Mouse (Mus musculus): ENCODE measurements at regions not wholly inside any gene's neighbourhood (a gene's known extent, or its start where the extent isn't known, plus 50 kb on each side); places are given as distances from the start of the nearest gene placed in this dataset.

DNA sequence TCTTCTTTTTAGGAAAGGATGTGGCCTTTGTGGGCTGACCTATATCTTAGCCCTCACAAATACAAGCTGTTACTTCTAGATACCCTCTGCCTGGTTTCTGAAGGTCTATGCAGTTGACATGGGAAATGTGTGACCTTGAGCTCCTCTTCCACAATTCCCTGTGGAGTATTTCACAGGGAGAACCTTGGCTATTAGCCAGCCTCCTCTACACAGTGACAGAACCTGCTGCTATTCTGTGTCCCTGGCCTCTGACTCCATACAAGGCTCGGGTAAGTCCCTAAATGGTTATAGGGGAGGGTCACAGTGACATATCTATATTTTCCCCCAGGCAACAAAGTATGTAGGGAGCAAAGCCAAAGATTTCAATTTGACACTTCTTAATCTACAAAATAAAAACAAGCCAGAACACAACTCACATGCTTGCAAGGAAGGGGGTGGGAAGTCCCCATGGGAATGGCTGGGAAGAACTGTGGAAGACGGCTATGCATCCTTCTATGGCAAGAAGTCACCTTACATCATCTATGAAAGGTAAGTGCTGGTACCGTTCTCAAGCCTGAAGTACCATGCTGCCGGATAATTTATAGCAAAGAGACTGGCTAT lies 221.2 kb upstream of the Id2 start:
- DNase-seq (ENCODE audit: extremely low read depth) = no peak
- H3K27ac ChIP-seq (ENCODE audit: insufficient read depth, low read depth) = no peak overlapping the region
- in situ Hi-C loops (cut with MboI; ENCODE audit: low pct_ligation_motif_present, low pct_unique_long_range_greater_than_20kb, low sequenced_read_pairs) (no loop called here), dilution Hi-C loops (cut with MboI; ENCODE audit: extremely low pct_ligation_motif_present, extremely low pct_unique_long_range_greater_than_20kb, low sequenced_read_pairs) (no loop called here)
- H3K4me2 ChIP-seq (ENCODE audit: insufficient read depth, low read depth, poor library complexity, severe bottlenecking) = no peak overlapping the region
- no peaks in the 10 kb centered on the region for H3K79me2 ChIP-seq (replicated peaks; ENCODE audit: control insufficient read depth, extremely low read depth, insufficient read depth, poor library complexity, severe bottlenecking)
- no peak overlapping the region for H3K4me3 ChIP-seq (replicated peaks in 1 of 3; ENCODE audit: low read depth in 2 of 3, low read length in 2 of 3, poor library complexity in 1 of 3)
- H3K9ac ChIP-seq (ENCODE audit: insufficient read depth, low read depth) = no peak overlapping the region
- TF ChIP-seq RAD21 (IDR thresholded peaks at IDR 0.05; ENCODE audit: low read depth, low read length) (no peak), MAX (IDR thresholded peaks at IDR 0.05; ENCODE audit: low read length) (no peak), MYC (IDR thresholded peaks at IDR 0.05; ENCODE audit: low read depth, low read length) (no peak), NELFE (IDR thresholded peaks at IDR 0.05; ENCODE audit: low read depth, low read length) (no peak), ZMIZ1 (IDR thresholded peaks at IDR 0.05; ENCODE audit: low read depth, low read length) (no peak), MEF2A (IDR thresholded peaks at IDR 0.05; ENCODE audit: borderline replicate concordance, low read depth, low read length) (no peak), HCFC1 (IDR thresholded peaks at IDR 0.05; ENCODE audit: low read depth, low read length) (no peak), ZNF384 (IDR thresholded peaks at IDR 0.05; ENCODE audit: low read depth, low read length) (no peak), MXI1 (IDR thresholded peaks at IDR 0.05; ENCODE audit: low read depth, low read length) (no peak), JUN (IDR thresholded peaks at IDR 0.05; ENCODE audit: insufficient read depth, low read depth, low read length) (no peak), CHD2 (IDR thresholded peaks at IDR 0.05; ENCODE audit: low read length) (no peak), ETS1 (conservative IDR thresholded peaks at IDR 0.05; ENCODE audit: low read depth, low read length) (no peak), SMC3 (IDR thresholded peaks at IDR 0.05; ENCODE audit: low read depth, low read length) (no peak)
- H3K27me3 ChIP-seq (replicated peaks) = peaks cover 4% of the 10 kb centered on the region
- H3K9me3 ChIP-seq (replicated peaks; ENCODE audit: low read length) = no peaks in the 10 kb centered on the region
- no peaks in the 10 kb centered on the region for H3K36me3 ChIP-seq (replicated peaks in 1 of 2; ENCODE audit: control insufficient read depth in 1 of 2, insufficient read depth in 1 of 2, low read length in 1 of 2)
- H3K4me1 ChIP-seq (ENCODE audit: control insufficient read depth in 1 of 2, insufficient read depth in 2 of 2) = peaks cover 23 to 60% of the 10 kb centered on the region in 2 experiments

- Histone ChIP-seq H3K27ac (ENCODE audit: insufficient read depth, low read depth) (no peak overlapping the region), H3K36me3 (replicated peaks in 1 of 2; ENCODE audit: control insufficient read depth in 1 of 2, insufficient read depth in 1 of 2, low read length in 1 of 2) (no peaks in the 10 kb centered on the region), H3K27me3 (replicated peaks) (peaks cover 4% of the 10 kb centered on the region), H3K4me1 (ENCODE audit: control insufficient read depth in 1 of 2, insufficient read depth in 2 of 2) (peaks cover 34 to 71% of the 10 kb centered on the region in 2 experiments), H3K9me3 (replicated peaks; ENCODE audit: low read length) (no peaks in the 10 kb centered on the region), H3K79me2 (replicated peaks; ENCODE audit: control insufficient read depth, extremely low read depth, insufficient read depth, poor library complexity, severe bottlenecking) (no peaks in the 10 kb centered on the region), H3K9ac (ENCODE audit: insufficient read depth, low read depth) (no peak overlapping the region), H3K4me2 (ENCODE audit: insufficient read depth, low read depth, poor library complexity, severe bottlenecking) (no peak overlapping the region), H3K4me3 (replicated peaks in 1 of 3; ENCODE audit: low read depth in 2 of 3, low read length in 2 of 3, poor library complexity in 1 of 3) (no peak overlapping the region)
- TF ChIP-seq MAX (IDR thresholded peaks at IDR 0.05; ENCODE audit: low read length) = no peak
- TF ChIP-seq SMC3 (IDR thresholded peaks at IDR 0.05; ENCODE audit: low read depth, low read length) = no peak
- no peak for TF ChIP-seq ZMIZ1 (IDR thresholded peaks at IDR 0.05; ENCODE audit: low read depth, low read length)
- TF ChIP-seq MYC (IDR thresholded peaks at IDR 0.05; ENCODE audit: low read depth, low read length) = no peak
- TF ChIP-seq TCF12 (IDR thresholded peaks at IDR 0.05; ENCODE audit: low read depth, low read length) = no peak
- peak; percentile 66 for TF ChIP-seq IRF4 (IDR thresholded peaks at IDR 0.05; ENCODE audit: low read depth, low read length)
- TF ChIP-seq EP300 (IDR thresholded peaks at IDR 0.05; ENCODE audit: low read length) = peak; percentile 74
- TF ChIP-seq BHLHE40 (IDR thresholded peaks at IDR 0.05; ENCODE audit: low read depth, low read length) = peak; percentile 38; the same call in 1 of the 2 replicates
- no peak for TF ChIP-seq ELF1 (IDR thresholded peaks at IDR 0.05; ENCODE audit: low read depth, low read length)
- no peak for TF ChIP-seq ZC3H11A (IDR thresholded peaks at IDR 0.05; ENCODE audit: low read depth, low read length)
- TF ChIP-seq MAZ (IDR thresholded peaks at IDR 0.05; ENCODE audit: low read depth, low read length) = no peak
- TF ChIP-seq USF2 (conservative IDR thresholded peaks at IDR 0.05; ENCODE audit: low read depth, low read length) = no peak
- TF ChIP-seq MEF2A (IDR thresholded peaks at IDR 0.05; ENCODE audit: borderline replicate concordance, low read depth, low read length) = no peak
- dilution Hi-C loops (cut with MboI; ENCODE audit: extremely low pct_ligation_motif_present, extremely low pct_unique_long_range_greater_than_20kb, low sequenced_read_pairs) (no loop called here), in situ Hi-C loops (cut with MboI; ENCODE audit: low pct_ligation_motif_present, low pct_unique_long_range_greater_than_20kb, low sequenced_read_pairs) (no loop called here)
- DNase-seq (ENCODE audit: extremely low read depth) = no peak
Measured at GRCm38 (mm10) chr12:25315969-25316368, 219.0 kb upstream of the Id2 start.
